Mouse (Mus musculus): ENCODE measurements around the gene Hk1.
"Not testable (repeated sequence)": the region's sequence is repeated elsewhere in the genome, so short reads cannot be mapped to it uniquely, and the experiment has no call there.

The Hk1 gene

DNA sequence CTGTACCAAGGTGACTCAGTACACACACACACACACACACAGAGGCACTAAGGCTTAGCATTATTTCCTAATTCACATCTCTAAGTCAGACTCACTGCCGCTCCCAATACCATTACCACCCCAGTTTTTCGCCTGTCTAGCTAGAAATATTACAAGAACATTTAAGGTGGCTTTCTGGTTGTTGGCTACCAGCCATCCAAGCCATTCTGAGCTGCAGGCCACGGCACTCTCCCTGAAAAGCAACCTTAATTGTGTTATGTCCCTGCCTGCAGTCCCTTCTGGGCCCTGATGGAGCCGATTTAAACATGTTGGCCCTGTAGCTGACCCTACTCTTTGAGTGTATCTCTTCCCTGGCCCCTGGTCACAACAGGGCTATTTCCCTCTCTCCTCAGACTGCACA, 37.8 kb downstream of the Hk1 start:
- no peak for DNase-seq (ENCODE audit: low spot score in 2 of 2)

DNA sequence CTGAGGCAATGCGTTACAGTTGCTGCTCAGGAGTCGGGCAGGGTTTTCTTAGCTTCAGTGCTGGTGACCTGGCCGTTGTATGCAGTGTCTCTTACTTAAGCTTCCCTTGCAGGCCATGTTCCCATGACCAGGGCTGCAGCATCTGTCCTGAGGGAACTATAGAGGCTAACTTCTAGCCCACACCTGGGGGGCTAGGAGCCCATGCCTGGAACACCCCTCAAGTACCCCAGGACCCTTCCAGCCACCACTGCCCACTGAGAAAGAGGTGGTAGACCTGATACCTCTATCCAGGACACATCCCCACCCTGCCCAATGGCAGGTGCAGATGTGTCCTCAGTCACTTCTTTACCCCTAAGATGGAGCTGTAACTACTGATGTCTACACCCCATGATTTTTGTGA, 38.7 kb downstream of the Hk1 start:
- no peak for DNase-seq (ENCODE audit: low spot score in 2 of 2)

- DNase-seq (ENCODE audit: low spot score in 2 of 2) = peak; percentile 96
Measured at GRCm38 (mm10) chr10:62340095-62340731, 39.5 kb downstream of the Hk1 start.

DNA sequence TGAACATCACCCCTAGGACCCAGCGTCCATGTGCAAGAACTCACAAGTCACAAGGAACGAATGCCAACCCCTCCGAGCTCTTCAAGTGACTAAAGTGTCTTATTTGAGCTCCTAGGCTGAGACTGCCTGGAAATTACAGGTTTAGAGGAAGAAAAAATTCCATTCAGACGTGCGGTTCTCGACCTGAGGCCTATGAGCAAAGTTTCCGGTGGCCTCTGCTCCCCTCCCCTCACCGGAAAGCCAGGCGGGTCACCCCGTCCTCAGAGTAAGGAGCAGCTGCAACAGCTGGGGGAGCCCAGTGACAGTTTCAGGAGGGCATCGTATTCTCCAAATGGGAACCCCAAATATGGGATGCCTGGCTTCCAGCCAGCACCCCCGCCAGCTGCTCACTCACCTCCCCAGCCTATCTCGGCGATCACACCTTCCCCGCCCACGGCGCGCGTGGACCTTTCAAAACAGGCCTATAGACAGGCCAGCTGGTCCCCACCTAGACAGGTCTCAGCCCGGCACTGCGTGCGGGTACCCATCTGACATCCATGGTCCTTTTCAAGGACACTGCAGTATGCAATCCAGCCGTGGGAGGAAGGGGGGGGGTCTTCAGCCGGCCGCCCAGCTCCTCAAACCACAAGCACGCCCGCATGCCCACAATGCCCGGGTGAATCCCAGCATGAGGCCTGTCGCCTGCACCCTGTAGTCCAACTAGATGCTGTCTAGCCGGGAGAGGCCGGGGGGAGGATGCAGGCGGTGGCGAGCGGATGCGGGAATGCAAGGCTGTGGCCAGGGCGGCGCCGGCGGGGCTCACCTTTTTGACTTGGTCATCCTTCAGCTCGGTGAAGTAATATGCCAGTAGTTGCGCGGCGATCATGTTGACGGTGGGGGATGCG, 40.3 kb downstream of the Hk1 start:
- peak; percentile 69 to 70 for DNase-seq (ENCODE audit: low spot score in 2 of 2)

- DNase-seq (ENCODE audit: low spot score in 2 of 2) = peak in 1 of 2 experiments; percentile 10
Measured at GRCm38 (mm10) chr10:62338626-62339025, 41.1 kb downstream of the Hk1 start.

GRCm38 (mm10) chr10:62338176-62338575, 41.5 kb downstream of the Hk1 start:
- DNase-seq (ENCODE audit: low spot score in 2 of 2) = no peak

DNA sequence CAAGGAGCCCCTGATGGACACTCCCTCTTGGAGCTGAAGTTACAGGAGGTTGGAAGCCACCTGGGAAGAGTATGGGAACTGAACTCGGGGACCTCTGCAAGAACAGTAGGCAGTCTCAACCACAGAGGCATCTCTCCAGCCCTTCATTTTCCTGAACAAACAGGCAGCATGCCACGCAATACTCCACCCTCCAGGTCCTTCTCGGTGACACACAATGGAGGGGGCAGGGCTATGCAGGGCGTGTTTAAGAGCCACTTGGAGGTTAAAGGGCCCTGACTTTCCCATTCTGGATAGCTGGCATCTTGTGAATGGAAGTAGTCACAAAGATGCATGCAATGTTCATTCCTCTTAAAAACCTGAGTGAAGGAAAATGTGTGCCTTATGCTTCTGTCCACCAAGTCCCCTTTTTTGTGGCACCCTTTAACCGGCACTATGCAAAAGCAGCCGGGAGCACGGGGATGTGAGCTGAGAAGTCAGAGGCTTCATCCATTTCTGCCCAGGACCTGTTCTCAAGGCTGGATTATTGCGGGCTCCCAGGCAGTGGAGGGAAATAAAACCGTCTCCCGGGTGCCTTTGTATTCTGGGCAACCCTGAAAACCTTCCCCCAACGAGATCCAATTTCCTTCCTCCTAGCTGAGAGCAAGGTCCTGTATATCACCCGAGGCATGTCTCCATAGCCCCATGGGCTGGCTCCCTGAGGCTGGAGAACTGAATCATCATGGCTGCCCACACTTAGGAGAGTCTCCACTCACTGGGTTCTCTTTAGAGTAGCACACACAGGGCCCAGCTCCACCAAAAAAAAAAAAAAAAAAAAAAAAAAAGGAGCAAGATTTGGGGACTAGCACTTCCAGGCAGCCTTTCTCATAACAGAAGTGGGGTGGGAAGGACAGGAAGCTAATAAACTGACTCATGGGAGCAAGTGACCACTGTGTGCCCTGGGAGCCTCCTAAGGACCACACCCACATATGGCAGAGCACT, 42.8 kb downstream of the Hk1 start:
- DNase-seq (ENCODE audit: low spot score in 2 of 2) = no peak

GRCm38 (mm10) chr10:62335423-62335776, 44.3 kb downstream of the Hk1 start:
- no peak for DNase-seq (ENCODE audit: low spot score in 2 of 2)

DNA sequence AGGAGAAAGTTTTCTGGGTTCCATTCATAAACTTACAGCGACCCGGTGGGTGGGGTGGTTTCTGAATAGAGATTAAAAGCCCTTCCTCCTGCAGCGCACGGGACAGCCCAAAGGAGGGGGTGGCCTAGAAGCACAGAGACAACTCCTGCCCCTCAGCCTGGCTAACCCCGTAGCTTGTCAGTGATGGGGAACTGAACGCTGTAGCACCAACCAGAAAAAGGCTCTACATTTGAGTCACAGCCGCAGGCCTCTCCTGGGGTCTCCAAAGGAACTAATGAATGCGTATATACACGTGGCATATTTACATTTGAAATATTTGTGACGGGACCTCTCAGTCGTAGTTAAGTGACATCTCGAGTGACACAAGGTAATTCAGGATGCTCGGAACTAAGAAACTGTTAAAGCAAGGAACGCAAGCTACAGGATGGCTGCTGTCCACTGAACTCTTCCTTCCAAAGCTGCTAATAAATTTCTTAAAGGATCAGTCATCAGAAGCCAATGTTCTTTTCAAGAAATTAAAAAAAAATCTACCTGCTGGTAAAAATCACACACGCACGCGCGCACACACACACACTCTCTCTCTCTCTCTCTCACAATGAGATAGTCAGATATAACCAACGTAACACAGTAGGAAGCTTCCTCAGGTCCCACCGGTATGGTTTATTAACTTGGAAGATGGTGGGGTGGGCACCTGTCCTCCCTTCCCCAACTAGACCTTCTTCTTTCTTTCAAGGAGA, 44.9 kb downstream of the Hk1 start:
- DNase-seq (ENCODE audit: low spot score in 2 of 2) = no peak

DNA sequence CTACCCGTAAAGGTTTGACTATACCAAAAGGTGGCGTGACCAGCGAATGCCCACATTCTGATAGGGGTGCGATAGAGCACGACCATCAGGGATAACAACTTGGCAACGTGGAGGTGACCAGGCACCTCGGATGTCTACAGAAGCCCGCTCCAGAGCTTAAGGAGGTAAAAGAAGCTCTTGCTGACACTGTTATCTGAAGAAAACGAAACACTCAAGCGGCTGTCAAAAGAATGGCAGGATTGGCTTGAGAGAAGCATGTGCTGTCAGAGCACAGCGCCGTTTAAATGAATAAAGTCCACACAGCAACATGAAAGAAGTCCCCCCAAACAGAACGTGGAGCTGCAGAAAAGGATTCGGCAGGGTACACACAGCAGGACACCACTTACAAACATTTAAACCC, 46.4 kb downstream of the Hk1 start:
- DNase-seq (ENCODE audit: low spot score in 2 of 2) = no peak

DNA sequence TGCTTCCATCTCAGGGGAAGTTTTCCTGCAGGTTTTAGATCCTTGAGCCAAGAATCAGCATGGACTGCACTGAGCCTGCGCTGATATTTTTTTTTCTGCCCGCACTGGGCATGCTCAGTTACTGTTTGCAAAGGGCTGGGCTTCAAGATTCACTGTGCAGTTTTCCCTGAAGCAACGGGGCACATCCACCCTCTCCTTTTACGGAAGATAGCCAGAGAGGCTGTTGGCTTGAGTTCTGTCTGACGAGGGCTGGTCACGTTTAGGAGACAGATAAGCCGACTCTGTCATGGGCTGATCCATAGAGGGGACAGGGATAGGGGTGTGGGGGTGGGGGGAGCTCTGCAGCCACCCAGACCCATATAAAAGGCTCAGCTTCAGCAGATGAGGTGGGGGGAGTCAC, 47.2 kb downstream of the Hk1 start:
- no peak for DNase-seq (ENCODE audit: low spot score in 2 of 2)

DNA sequence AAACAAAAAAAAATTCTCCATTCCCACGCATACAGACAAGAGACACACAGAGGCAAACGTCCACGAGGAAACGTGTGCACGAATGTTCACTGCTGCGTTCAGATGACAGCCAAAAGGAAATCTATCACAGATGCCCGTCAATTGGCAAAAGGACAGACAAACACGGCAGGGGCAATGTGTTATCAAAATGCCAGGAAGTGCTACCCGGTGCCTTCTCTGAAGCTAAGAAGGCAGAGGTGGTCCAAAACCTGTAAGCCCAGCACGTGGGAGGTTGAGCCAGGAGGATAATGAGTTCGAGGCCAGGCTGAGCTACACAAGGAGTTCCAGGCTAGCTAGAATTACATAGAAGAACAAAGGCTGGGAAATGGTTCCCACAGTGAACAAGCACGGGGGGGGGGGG, 47.9 kb downstream of the Hk1 start:
- DNase-seq (ENCODE audit: low spot score in 2 of 2) = no peak

GRCm38 (mm10) chr10:62331296-62331695, 48.4 kb downstream of the Hk1 start:
- DNase-seq (ENCODE audit: low spot score in 2 of 2) = no peak

- no peak for DNase-seq (ENCODE audit: low spot score in 2 of 2)
Measured at GRCm38 (mm10) chr10:62329846-62330245, 49.9 kb downstream of the Hk1 start.

GRCm38 (mm10) chr10:62328886-62329412, 50.8 kb downstream of the Hk1 start:
- DNase-seq (ENCODE audit: low spot score in 2 of 2) = no peak

DNA sequence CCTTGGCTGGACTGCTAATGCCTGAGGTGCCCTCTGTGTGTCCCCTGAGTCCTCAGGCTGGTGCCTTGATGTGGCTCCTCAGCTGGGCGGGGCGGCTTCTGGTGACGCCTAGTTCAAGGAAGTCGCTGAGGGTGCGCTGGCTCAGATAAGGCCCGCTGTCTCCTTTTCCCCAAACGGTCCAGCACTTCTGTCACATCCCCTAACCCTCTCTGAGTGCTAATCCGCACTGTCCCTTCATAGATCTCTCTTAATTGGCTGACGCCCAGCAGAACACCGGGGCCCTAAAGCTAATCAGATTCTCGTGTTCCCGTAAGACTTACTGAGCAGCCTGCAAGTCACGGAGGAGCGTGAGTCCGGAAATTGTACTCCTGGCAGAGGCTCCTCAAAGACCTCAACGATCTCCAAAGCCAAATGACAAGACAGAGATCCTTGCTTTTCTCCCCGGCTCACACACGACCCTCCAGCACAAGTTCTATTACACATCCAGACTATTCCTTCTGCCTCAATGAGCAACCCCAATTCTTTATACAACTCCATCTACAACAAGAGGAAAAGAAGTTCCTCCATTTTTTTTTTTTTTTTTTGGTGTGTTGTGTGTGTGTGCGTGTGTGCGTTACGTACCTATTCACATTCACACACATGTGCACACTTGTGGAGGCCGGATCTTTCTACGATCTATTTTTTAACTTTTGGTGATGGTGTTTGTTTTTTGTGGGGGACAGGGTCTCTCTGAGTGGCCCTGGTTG, 52.0 kb downstream of the Hk1 start:
- peak in 1 of 2 experiments; percentile 37 for DNase-seq (ENCODE audit: low spot score in 2 of 2)

- DNase-seq (ENCODE audit: low spot score in 2 of 2) = no peak
Measured at GRCm38 (mm10) chr10:62326818-62327571, 52.7 kb downstream of the Hk1 start.

GRCm38 (mm10) chr10:62326002-62326401, 53.7 kb downstream of the Hk1 start:
- DNase-seq (ENCODE audit: low spot score in 2 of 2) = no peak

- DNase-seq (ENCODE audit: low spot score in 2 of 2) = not testable (repeated sequence)
Measured at GRCm38 (mm10) chr10:62322821-62323220, 56.9 kb downstream of the Hk1 start.

DNA sequence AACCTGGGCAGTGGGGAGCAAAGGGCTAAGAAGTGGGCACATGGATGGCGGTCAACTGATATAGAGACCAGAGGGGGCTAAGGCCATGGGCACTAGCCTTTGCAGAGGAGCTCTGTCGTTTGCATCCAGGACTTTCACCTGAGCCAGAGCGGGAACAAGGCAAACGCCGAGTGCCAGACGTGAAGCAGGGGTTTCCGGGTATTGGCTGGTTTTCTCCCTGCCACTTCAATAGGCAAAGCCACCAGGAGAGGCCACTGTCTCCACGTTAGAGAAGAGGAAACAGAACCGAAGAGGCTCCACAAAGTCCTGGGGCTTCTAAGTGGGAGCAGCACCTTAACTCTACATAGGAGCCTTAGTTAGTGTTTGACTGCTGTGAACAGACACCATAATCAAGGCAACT, 58.3 kb downstream of the Hk1 start:
- DNase-seq (ENCODE audit: low spot score in 2 of 2) = no peak

Measured in thymus, postnatal 10 days (tissue).